Mouse (Mus musculus): ENCODE data around the gene Vax1.

GRCm38 (mm10) chr19:59218991-59219390 lies 49.1 kb upstream of the Vax1 start, which contains the start of gene Kcnk18:
- TF ChIP-seq POLR2A (IDR thresholded peaks at IDR 0.05; ENCODE audit: extremely low read depth, insufficient read depth, low read length) = no peak
- TF ChIP-seq CTCF (IDR thresholded peaks at IDR 0.05; ENCODE audit: low read depth, low read length) = no peak

Measured in liver, adult 2 months (tissue).